Mouse (Mus musculus): ENCODE measurements around the gene Slc25a48.

Slc25a48 gene

DNA sequence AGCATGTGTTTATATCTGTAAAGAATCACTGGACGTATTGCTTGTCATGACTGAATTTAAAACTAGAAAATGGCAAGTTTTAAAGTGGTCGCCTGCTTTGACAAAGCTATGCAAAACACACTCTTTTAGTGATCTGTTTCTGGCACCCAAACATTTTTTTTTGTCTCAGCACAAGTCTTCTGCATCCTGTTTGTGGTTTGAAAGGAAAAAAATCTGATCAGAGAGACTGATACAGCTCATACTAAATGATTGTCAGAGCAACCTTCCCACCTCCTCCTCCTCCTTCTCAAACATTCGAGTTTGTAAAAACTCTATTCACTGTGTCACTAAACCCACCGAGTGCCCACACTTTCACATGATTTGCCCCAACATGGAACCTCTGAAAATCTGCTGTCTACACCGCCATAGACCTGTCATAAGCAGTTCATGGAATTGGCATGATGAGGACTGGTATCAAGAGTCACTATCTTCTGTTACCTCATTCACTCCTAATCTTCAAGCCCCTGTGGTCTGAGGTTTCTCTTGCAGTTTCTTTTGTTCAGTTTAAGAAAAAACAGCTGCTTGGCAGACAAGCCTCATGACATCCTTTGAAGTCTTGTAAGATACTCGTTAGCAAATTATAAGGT, 68.8 kb downstream of the Slc25a48 start:
- Histone ChIP-seq H3K4me1 (replicated peaks; ENCODE audit: low read depth, low read length) (no peaks in the 10 kb centered on the region), H3K4me3 (replicated peaks; ENCODE audit: low read length) (no peak overlapping the region), H3K27me3 (ENCODE audit: insufficient read depth, low read length) (peaks cover 4% of the 10 kb centered on the region; the same call in 1 of the 2 replicates), H3K9me3 (ENCODE audit: low read length) (peaks cover 9% of the 10 kb centered on the region), H3K36me3 (ENCODE audit: insufficient read depth, low read length) (no peaks in the 10 kb centered on the region)
- TF ChIP-seq NANOG (IDR thresholded peaks at IDR 0.05; ENCODE audit: borderline replicate concordance, low read length) (no peak), CTCF (conservative IDR thresholded peaks at IDR 0.05; ENCODE audit: low read length) (no peak), POU5F1 (IDR thresholded peaks at IDR 0.05; ENCODE audit: borderline replicate concordance, low read length) (no peak)

GRCm38 (mm10) chr13:56509796-56510195, 71.6 kb downstream of the Slc25a48 start:
- H3K4me1 ChIP-seq (replicated peaks; ENCODE audit: low read depth, low read length): peaks cover 5% of the 10 kb centered on the region
- no peaks in the 10 kb centered on the region; the same call in 1 of the 2 replicates for H3K27me3 ChIP-seq (ENCODE audit: insufficient read depth, low read length)
- H3K9me3 ChIP-seq (ENCODE audit: low read length): peaks cover 9% of the 10 kb centered on the region
- no peak overlapping the region for H3K4me3 ChIP-seq (replicated peaks; ENCODE audit: low read length)
- no peaks in the 10 kb centered on the region for H3K36me3 ChIP-seq (ENCODE audit: insufficient read depth, low read length)
- TF ChIP-seq POU5F1 (IDR thresholded peaks at IDR 0.05; ENCODE audit: borderline replicate concordance, low read length): no peak
- TF ChIP-seq NANOG (IDR thresholded peaks at IDR 0.05; ENCODE audit: borderline replicate concordance, low read length): no peak
- no peak for TF ChIP-seq CTCF (conservative IDR thresholded peaks at IDR 0.05; ENCODE audit: low read length)

DNA sequence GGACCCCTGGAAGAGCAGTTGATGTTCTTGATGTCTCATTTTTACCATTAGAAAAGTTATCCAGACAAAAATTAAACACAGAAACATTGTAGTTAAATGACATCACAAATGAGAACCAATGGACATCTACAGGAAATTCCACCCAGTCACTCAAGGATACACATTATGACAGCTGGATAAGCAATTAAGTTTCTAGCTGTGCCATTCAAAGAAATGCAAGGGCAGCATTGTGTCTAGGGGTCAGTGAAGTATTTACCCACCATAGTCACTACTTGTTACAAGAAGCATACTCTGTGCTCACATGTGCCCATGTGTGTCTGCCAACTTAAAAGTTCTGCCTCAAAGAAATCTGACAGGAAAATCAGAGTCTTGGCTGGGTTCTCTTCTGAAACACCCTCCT, 75.4 kb downstream of the Slc25a48 start:
- Histone ChIP-seq H3K9me3 (ENCODE audit: low read length) (no peaks in the 10 kb centered on the region; the same call in 1 of the 2 replicates), H3K36me3 (ENCODE audit: insufficient read depth, low read length) (no peaks in the 10 kb centered on the region), H3K27me3 (ENCODE audit: insufficient read depth, low read length) (no peaks in the 10 kb centered on the region; the same call in 1 of the 2 replicates), H3K4me3 (replicated peaks; ENCODE audit: low read length) (no peak overlapping the region), H3K4me1 (replicated peaks; ENCODE audit: low read depth, low read length) (peaks cover 5% of the 10 kb centered on the region)
- no peak for TF ChIP-seq POU5F1 (IDR thresholded peaks at IDR 0.05; ENCODE audit: borderline replicate concordance, low read length)
- TF ChIP-seq CTCF (conservative IDR thresholded peaks at IDR 0.05; ENCODE audit: low read length): no peak
- no peak for TF ChIP-seq NANOG (IDR thresholded peaks at IDR 0.05; ENCODE audit: borderline replicate concordance, low read length)

DNA sequence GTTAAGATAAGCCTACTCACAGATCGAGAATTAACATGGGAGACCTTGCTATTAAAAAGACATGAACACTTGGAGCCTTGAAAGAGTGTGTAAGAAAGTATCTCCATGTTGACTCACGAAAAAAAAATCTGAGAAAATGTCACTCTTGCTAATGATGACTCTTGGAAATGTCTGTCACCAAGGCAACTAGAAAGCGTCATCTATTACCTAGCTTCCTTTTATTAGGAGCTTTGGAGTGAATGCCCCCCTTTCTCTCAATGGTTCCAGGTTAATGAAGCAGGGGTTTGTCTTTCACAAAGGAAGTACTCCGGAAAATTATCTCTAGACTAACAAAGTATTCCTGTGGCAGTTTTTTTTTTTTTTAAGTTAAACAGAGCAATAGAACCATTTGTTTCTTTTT, 78.2 kb downstream of the Slc25a48 start:
- TF ChIP-seq NANOG (IDR thresholded peaks at IDR 0.05; ENCODE audit: borderline replicate concordance, low read length): no peak
- TF ChIP-seq CTCF (conservative IDR thresholded peaks at IDR 0.05; ENCODE audit: low read length): no peak
- TF ChIP-seq POU5F1 (IDR thresholded peaks at IDR 0.05; ENCODE audit: borderline replicate concordance, low read length): no peak

GRCm38 (mm10) chr13:56516816-56517215, 78.7 kb downstream of the Slc25a48 start:
- H3K4me3 ChIP-seq (replicated peaks; ENCODE audit: low read length): no peak overlapping the region
- TF ChIP-seq CTCF (conservative IDR thresholded peaks at IDR 0.05; ENCODE audit: low read length) (no peak), POU5F1 (IDR thresholded peaks at IDR 0.05; ENCODE audit: borderline replicate concordance, low read length) (no peak), NANOG (IDR thresholded peaks at IDR 0.05; ENCODE audit: borderline replicate concordance, low read length) (no peak)
- H3K36me3 ChIP-seq (ENCODE audit: insufficient read depth, low read length): no peaks in the 10 kb centered on the region
- H3K9me3 ChIP-seq (ENCODE audit: low read length): peaks cover 28% of the 10 kb centered on the region
- H3K27me3 ChIP-seq (ENCODE audit: insufficient read depth, low read length): no peaks in the 10 kb centered on the region; the same call in 1 of the 2 replicates
- peaks cover 5% of the 10 kb centered on the region for H3K4me1 ChIP-seq (replicated peaks; ENCODE audit: low read depth, low read length)

More for the DNA sequence above, 78.2 kb downstream of the Slc25a48 start:
- peaks cover 5% of the 10 kb centered on the region for H3K4me1 ChIP-seq (replicated peaks; ENCODE audit: low read depth, low read length)
- no peaks in the 10 kb centered on the region for H3K36me3 ChIP-seq (ENCODE audit: insufficient read depth, low read length)
- peaks cover 23% of the 10 kb centered on the region for H3K9me3 ChIP-seq (ENCODE audit: low read length)
- H3K4me3 ChIP-seq (replicated peaks; ENCODE audit: low read length): no peak overlapping the region
- no peaks in the 10 kb centered on the region; the same call in 1 of the 2 replicates for H3K27me3 ChIP-seq (ENCODE audit: insufficient read depth, low read length)

GRCm38 (mm10) chr13:56522081-56522820, 84.1 kb downstream of the Slc25a48 start, which contains the start of gene Fbxl21:
Gene Fbxl21 (plus strand): TSS chr13:56522472.
- H3K4me3 ChIP-seq (replicated peaks; ENCODE audit: low read length): peak within 1 kb of the TSS; percentile 82
- TF ChIP-seq NANOG (IDR thresholded peaks at IDR 0.05; ENCODE audit: borderline replicate concordance, low read length): no peak
- no peak for TF ChIP-seq CTCF (conservative IDR thresholded peaks at IDR 0.05; ENCODE audit: low read length)
- no peak for TF ChIP-seq POU5F1 (IDR thresholded peaks at IDR 0.05; ENCODE audit: borderline replicate concordance, low read length)
- peaks cover 30% of the 10 kb centered on the region for H3K9me3 ChIP-seq (ENCODE audit: low read length)
- peaks cover 6% of the 10 kb centered on the region; the same call in 1 of the 2 replicates for H3K27me3 ChIP-seq (ENCODE audit: insufficient read depth, low read length)
- H3K4me1 ChIP-seq (replicated peaks; ENCODE audit: low read depth, low read length): no peaks in the 10 kb centered on the region
- no peaks in the 10 kb centered on the region for H3K36me3 ChIP-seq (ENCODE audit: insufficient read depth, low read length)

DNA sequence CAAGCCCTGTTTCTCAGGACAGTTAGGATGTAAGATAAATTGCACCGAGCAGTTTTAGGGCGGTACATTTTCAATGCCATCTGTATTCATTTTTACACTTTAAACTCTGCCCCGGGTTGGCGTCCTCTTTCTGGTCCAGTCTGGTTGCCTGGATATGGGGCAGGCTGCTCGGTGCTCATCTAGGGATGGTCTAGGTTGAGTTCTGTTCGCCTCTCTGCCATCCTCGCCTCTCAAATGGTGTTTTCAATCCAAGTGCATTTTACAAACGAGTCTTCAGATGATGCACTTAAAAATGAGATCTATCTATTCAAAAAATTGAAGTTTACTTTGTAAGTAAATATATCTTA, 84.6 kb downstream of the Slc25a48 start:
- Histone ChIP-seq H3K4me3 (replicated peaks; ENCODE audit: low read length) (peak overlapping the region; percentile 82), H3K27me3 (ENCODE audit: insufficient read depth, low read length) (peaks cover 6% of the 10 kb centered on the region; the same call in 1 of the 2 replicates), H3K9me3 (ENCODE audit: low read length) (peaks cover 30% of the 10 kb centered on the region), H3K4me1 (replicated peaks; ENCODE audit: low read depth, low read length) (no peaks in the 10 kb centered on the region), H3K36me3 (ENCODE audit: insufficient read depth, low read length) (no peaks in the 10 kb centered on the region)
- no peak for TF ChIP-seq CTCF (conservative IDR thresholded peaks at IDR 0.05; ENCODE audit: low read length)
- TF ChIP-seq NANOG (IDR thresholded peaks at IDR 0.05; ENCODE audit: borderline replicate concordance, low read length): no peak
- TF ChIP-seq POU5F1 (IDR thresholded peaks at IDR 0.05; ENCODE audit: borderline replicate concordance, low read length): no peak

Data from E14TG2a.4 (cell line).